Mouse (Mus musculus) adrenal gland, adult 8-10 months (tissue): ENCODE data around the gene Tnfrsf14. TPM values are rescaled to one million over a fixed set of nuclear protein-coding genes. Genes with fewer than 3 reads are reported as not detected.

Experiments used
- DNase-seq: peaks from one replicate; pipeline ENCODE4 v3.0.0; 2022
- total RNA-seq, 4 experiments: library from RNA; stranded (reverse); gene quantifications; 2 replicates each; pipeline ENCODE4 v1.2.4; 2022

Gene Tnfrsf14
- total RNA-seq, 4 experiments from 2014 or later = 6.9 to 14.7 (median 8.7) TPM

DNA sequence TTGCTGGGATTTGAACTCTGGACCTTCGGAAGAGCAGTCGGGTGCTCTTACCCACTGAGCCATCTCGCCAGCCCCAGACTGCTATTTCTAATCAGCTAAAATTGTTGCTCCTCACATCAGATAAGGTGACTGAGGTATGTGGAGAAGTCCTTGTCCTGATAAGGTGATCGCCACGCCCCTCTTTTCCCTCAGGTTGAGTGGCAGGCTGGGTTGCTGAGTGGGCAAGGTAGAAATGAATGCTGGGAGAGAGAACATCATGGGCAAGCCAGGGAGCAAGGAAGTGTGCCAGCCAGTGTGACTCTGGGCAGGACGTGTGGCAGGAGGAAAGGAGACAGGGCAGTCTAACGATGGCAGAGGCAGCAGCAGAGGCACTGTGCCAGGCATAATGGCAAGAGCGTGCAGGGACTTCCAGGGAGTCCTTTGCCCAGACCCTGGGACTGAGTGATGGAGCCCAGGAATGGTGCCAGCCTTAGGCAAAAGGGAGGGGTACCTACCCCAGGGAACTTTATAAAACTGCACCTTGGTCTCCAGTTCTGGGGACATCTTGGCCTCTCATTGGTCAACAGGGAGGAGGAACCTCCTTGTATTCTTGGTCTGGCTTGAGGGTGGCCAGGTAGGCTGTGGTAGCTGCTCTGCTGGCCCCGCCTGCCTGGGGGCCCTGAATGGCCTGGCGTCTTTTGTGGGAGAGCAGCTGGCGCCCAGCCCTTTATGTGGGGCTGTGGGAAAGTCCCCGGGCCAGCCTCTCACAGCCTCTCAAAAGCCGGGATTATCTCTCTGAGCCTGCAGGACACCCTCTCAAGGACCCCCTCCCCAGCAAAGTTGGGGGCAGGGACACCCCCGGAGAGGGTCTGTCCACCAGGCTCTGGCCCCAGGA, 19.9 kb upstream of the Tnfrsf14 start:
- DNase-seq = no peak

DNA sequence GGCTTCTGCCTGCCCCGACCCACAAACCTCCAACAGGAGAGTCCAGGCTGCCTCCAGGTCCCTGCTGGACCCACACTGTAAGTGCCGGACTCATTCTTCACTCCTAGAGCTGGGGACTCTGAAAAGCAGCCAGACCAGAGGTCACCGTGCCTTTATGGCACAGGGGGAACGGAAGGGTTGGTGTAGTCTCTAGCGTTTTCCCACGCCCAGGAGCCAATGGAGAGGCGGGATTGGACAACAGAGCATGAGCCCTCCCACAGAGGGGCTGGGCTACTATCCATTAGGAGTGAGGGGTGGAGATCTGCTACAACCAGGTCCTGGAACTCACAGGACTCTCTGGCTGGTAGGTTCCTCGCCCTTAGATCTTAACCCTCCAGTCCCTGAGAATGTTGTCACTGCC, 18.0 kb upstream of the Tnfrsf14 start:
- peak; percentile 70 for DNase-seq

DNA sequence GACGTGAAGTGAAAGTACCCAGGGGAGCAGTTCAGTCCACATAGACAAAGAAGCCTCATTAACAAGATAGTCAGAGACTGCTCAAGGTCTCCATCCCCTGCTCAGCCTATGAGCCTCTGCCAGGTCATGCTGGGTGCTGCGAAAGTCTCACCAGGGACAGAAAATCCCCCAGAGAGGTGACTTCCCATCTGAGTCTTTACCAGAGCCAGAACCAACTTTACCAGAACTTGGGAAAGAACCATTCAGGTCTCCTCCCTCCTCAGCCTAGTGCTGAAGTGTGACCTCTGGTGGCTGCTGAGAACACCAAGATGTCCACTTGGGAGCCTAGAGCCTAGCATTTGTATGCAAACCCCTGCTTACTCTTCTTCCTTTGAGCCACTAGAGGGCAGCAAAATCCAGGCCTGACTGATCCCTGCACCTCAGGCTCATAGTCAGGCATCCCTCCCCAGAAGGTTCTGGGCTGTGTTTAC, 15.8 kb upstream of the Tnfrsf14 start:
- peak; percentile 76 for DNase-seq

DNA sequence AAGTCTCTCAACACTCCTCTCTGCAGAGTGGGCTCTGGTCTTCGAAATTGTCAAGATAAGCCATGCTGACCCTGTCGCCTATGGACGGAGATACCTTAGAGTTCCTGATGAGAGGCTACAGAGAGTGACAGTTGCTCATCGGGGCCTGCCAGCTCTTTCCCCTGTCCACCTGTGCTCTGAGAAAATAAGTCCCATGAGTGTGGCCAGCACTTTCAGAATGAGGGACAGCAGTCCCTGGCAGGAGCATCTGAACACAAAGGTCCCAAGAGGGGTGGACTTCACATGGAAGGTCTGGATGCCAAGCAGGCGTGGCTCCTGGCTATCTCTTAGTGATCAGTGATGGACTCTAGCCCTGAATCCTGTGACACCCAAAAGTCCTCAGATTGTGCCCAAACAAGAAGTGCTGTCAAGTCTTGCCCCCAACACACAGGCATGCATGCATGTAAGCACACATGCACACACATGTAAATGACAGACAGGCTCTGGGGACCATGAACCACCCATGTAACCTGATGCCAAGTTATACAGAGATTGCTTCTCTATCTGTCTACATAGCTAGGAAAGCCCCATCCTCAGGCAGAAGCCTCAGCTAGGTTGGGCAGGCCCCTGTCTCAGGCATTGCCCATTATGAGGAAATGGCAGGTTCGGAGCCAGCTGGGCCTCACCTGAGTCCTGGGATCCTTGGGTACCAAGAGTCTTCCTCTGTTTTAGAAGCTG, 15.1 kb upstream of the Tnfrsf14 start:
- DNase-seq = no peak

DNA sequence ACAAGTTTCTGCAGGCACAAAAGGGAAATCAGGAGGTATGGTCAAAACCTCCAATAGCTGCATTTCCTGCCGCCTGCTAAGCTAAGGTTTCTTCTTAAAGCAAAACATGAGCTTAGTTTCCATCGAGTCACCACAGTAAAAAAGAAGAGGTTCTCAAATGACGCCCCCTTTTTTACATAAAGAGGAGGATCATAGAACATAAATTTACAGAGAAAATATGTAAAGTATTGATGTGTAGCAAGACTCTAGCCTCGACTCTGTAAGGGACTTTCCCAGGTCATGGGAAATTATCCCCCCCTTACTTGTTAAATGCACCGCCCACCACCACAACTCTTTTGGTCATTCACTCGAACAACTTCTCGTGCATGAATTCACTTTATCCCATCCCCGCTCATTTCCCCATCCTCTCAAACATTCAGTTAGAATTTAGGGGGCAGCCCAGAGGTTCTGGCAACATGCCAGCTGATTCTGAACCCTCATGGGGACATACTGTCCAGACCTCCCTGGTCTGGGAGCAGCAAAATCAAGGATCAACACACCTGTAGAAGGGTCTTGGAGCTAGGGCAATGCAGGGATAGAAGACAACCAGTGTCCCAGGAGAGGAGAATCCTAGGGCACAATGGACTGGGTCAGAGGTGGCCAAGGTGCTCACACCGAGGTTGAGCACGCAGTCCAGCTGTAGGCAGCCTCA, 14.4 kb upstream of the Tnfrsf14 start:
- no peak for DNase-seq

DNA sequence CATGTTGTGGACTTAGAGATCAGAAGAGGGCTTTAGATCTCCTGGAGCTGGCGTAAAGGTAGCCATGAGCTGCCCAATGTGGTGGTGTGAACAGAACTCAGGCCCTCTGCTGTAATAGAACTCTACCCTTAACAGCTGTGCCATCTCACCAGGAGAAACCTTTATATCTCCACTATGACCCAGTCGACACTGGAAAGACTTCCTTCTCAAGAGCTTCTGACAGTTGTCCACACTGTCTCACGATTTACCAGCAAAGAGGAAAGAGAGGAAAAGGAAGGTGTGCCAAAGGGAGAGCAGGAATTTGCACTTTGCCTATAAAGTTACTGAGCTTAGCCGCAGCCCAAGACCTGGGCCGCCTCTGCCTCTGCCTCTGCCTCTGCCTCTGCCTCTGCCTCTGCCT, 13.5 kb upstream of the Tnfrsf14 start:
- no peak for DNase-seq

DNA sequence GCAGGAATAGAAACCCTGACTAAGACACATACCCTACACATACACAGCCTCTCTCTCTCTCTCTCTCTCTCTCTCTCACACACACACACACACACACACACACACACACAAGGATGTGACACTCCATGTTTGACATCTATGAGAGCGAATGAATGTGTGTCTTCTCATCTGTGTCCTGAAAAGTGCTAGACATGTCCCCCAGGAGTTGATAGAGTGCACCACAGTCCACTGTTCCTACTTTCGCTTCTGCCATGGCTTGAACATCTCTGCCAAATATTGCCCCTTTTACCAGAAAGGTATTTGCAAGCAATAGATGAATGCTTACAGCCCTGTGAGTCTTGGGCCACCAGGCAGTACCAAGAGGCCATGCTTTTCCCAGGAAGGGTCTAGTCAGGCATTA, 11.8 kb upstream of the Tnfrsf14 start:
- no peak for DNase-seq

DNA sequence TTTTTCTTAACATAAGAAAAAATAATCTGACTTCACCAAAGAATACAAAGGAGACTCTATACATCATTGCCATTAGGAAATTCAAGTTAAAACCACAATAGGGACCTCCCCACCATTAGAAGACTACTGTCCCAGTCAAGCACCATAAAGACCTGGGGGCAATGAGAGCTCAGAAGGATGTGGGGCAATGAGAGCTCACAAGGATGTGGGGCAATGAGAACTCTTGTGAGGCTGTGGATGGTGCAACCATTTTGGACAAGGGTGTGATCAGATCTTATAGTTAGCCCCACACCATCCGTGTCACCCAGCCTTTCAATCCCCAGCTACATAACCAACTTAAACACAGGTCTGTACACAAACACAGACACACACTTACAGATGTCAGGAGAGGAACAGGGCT, 9.4 kb upstream of the Tnfrsf14 start:
- DNase-seq = no peak

DNA sequence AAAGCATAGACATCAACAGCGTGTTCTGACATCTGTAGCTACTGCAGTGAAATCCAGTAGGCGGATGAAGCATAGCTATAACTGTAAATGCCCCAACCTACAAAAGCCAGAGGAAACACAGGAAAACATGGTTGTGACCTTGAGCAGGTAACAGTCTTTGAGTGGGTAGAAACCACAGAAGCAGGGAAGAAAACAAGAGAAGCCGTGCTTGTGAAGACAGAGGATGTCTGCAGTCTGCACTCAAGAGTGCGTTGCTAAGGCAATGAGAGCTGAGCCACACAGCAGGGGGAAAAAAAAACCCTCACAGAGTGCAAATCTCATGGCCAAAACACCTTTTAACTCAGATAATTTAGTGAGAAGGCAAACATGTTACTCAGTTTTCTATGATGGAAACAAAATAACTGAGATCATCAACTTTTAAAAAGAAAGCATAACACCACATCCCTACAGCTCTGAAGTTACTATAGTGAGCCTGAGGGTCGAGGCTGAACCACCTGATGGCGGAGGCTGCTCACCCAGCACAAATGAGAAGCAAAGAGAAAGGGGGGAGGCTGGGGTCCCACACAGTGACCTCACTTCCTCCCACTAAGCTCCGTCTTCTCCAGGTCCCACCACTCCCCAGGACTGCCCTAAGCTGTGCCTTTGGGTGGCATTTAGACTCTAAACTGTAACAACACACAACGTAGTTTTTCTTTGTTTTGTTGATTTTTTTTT, 8.3 kb upstream of the Tnfrsf14 start:
- no peak for DNase-seq

DNA sequence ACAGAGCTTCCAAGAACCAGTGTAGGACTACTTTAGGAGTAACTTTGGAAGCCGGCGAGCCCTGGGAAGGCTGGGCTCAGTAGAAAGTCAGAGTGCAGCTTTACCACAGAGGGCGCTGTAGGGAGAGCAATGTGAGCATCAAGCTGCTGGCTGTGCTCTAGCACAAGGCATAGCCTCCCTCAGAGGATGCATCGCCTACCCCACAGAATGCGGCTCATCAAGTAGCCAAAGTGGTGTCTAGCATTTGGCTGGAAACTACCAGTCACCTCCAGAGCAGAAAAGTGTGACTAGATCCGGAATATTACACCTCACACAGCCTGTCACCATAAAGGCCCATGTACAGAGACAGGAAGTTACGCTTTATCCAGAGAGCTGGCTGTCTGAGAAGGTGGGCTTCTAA, 7.4 kb upstream of the Tnfrsf14 start:
- no peak for DNase-seq

DNA sequence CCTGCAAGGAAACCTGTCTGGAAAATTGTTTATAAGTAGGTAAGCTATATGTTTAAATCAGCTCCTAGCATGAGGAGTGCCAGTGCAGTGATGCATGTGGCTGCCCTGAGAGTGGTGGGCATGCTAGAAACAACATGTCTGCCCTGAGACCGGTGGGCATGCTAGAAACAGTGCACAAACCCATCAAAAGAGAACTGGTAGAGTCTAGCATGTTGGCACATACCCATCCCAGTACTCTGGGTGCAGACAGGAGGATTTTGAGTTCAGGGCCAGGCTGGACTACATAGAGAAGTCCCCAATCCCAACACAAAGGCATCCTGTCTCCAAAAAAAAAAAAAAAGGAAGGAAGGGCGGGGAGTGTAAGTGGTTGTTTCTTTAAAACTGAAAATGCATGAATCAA, 6.4 kb upstream of the Tnfrsf14 start:
- no peak for DNase-seq

DNA sequence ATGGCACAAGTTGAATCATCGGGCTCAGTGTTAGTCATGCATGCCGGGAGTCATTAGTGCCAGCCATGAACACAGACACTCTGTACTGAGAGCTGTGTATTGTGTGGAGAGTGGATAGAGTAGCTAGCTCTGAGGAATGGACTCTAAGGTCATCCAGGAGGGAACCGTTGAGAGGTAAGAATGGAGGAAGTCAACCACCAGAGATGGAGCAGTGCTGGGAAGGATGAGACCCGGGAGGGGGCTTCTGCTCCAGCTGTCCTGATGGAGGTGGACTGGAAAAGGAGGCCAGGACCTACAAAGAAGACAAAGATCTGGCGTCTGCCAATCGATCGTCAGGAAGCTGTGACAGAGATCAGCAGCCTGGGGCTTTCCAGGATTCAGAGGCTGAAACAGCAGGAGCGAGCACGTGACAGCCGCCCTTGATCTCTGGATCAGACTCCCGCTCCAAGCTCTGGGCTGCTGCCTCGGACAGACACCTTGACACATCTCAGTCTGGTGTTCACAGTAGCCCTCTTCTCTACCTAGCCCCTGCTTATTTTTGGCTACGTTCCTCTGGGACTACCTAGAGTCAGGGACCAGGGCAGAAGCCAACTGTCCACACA, 5.0 kb upstream of the Tnfrsf14 start:
- DNase-seq = no peak

DNA sequence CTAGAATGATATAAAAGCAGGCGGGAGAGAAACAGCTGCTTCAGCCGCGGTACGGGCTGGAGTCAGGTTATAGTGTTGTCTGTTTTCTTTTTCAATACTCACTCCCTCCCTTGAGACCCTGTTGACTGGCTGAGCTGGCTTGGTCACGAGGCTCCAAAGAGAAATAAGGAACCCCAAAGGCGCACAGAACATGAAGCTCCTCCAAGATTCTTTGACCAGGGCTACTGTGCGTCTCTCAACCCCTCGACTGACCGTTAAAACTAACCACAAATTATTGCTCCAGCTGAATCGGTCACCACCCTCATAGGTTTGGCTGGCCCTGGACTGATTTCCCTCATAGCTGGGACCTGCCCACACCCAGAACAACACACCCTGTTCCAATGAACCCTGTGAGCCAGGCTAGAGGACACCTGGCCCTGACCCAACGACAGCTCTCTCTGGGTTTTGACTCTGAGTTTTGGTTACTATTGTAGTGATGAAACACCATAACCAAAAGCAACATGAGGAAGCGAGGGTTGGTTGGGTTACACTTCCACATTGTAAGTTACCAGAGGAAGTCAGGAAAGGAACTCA, 811 bp upstream of the Tnfrsf14 start:
- no peak for DNase-seq

DNA sequence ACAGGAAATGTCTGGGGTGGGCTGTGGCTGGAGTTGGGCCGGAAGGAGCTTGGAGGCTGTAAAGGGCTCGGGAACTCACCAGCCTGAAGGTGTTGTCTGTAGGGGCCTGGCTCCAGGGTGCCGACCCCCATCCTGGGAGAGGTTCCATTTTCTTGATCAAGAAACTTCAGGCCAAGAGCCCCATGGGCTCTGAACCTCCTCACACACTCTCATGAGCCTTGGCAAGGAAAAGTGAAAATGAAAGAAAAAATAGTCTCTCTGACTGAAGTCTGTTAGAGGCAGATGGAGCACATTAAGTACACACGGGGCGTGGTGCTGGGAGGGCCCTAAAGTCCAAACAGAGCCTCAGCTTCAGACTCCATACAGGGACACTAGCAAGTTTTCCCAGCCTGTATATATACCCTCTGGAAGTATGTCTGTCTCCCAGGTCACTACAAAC, 445 bp downstream of the Tnfrsf14 start:
- no peak for DNase-seq

DNA sequence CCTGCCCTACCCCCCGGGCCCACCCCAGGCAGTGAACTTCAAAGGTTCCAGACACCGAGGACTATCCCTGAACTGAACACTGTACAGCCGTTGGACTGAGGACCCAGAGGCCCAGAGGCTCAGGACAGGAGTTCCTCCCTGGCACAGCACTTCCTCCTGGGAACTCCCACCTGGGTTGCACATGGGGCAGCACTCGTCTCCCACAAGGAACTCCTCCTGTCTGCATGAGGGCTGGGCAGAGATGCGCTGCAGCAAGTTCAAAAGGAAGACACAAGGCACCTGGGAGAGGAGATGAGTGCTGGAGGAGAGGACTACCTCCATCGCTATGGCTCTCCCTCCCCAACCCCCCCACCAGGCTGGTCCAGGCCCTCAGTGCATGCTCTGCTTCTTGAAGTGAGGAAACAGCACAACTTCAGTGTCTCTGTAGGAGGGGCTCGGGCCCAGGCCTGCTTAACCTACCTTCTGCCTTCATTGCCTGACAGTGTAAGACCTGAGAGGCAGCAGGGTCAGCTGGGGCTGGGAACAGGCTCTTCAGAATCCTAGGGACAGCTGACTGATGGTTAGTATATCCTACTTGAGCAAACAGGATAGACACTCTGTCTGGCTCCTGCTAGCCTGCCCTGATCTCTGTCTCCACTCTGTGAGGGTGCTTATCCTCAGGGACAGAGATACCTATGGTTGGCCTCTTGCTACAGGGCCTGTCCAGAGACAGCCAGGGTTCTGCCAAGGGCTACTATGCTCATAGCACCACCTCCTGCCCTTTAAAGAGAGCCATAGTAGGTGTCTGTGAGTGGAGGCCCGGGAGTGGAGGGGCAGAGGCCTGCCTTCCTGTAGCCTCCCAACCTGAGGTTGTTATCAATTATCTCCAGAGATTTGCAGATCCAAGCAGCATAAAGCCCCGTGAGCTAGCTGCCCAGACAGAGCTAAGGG, 1.1 kb downstream of the Tnfrsf14 start:
- no peak for DNase-seq

DNA sequence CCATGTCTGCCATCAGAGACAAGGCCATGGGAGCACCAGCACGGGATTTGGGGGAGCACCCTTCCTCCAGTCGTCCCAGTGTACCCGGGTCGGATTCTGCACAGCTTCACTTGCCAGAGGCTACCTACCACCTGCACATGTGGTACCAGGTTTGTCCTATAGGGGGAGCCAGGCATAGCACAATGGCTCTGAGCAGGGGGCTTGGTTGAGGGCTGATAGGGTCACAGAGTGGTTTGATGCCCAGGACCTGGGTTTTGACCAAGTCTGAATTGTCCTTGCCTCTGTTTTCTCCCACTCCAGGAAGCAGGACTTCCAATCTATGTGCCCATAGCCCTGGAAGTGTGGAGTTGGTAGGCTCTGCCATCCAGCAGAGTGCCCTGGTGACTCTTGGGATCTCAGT, 3.0 kb downstream of the Tnfrsf14 start:
- no peak for DNase-seq

DNA sequence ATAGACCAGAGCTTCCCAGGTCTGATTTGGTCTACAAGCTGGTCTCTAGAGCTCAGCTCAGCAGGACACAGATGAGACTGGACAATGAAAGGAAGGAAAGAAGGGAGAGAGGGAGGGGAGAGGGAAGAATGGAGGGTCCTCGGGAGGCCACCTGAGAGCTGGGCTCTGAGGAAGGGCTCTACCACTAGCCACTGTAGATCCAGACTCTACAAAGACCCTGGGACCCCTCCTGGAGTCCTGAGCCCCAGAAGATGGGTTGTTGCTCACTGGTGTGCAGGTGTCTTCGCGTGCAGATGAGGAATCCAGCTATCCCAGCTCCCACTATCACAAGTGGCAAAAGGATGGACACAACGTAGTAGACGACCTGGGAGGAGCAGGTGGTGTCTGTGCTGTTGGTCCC, 5.4 kb downstream of the Tnfrsf14 start:
- no peak for DNase-seq

DNA sequence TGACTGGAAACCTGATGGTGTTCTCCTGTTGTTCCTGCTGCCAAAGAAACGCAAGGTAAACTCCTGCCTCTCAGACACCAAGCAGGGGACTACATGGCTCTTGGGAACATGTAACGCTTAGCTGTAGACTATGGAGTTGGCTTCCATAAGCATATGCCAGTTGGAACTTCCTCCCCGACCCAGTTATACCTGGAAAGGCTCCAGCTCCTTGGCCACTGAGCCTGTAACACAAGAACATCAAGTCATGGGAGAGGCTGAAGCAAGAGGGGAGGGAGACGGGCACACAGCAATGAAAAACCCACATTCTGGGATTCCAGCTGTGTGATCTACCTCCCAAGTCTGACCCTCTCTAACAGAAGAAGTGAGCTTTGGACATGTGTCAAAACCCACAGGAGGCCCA, 6.1 kb downstream of the Tnfrsf14 start:
- DNase-seq = no peak

DNA sequence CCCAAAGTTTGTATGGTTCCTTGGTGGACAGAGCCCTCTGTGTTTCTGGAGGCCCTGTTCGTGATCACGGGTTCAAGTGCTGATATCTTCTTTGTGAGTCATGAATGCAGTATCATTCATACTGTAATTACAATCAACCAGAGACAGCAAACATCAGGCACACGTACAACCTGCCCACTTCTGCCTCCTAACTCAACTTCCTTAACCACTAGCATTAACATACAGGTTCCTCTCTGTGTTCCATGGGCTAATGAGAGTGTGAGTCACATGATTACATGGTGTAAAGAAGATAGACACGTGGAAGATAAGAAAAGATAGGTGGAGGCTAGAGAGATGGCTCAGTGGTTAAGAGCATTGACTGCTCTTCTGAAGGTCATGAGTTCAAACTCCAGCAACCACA, 11.7 kb downstream of the Tnfrsf14 start:
- DNase-seq = no peak

DNA sequence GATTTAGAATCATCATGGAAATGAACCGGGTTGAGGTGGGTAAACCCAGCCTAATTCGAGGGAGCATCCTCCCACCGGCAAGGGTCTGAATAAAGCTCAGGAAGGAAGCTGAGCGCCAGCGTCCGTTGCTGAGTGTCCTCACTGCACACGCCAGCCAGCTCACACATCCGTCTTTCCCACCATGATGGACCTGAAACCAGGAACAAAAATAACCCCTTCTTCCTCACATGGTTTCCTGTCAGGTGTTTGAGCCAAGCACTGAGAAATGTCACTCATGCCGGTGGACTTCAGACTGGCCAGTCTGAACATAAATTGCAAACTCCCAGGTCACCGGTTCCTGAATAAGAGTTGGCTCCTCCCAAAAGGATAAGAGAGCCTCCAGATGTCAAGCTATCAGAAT, 13.1 kb downstream of the Tnfrsf14 start:
- no peak for DNase-seq

DNA sequence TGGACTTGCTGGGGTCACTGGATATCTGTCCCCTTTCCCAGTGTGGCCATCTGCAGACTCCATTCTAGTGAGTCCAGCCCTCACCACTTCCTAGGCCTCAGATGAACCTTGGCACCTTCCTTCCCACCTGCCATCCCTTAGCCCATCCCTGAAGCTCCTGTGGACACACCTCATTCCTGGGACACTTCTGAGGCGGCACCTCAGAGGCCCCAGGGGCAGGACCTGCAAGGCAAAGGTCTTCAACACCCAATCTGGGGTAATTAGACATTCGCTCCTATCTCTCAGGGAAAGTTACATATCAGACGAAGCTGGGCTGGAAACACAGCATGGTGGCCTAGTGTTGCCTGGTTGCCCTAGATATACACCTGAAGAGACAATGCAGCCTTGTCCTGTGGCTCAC, 13.7 kb downstream of the Tnfrsf14 start:
- DNase-seq = no peak
